Mouse (Mus musculus): ENCODE results near the gene Gns. TPM values are rescaled to one million over a fixed set of nuclear protein-coding genes. Genes with fewer than 3 reads are reported as not detected.

Gene Gns
- polyA plus RNA-seq, 1 experiment from 2014 or later, result 41.4 TPM

DNA sequence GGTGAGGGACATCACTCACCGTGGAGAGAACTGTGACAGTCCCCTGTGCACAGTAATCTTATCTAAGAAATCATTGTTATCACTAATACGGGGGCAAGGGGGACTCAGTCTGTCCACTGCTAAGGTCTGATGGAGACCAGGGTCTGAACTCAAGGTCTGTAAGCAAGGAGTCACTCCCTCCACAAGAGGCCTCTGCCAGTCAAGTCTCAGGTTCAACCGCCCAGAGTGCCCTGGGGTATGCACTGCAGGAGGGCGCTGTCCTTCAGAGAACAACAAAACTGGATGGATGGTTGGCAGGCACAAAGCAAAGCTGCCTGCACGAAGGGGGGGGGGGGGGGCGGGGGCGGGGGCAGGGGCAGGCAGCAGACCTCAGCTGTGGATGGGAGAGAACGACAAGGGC is 73.2 kb downstream of the Gns start:
- no peak for TF ChIP-seq EP300 (IDR thresholded peaks at IDR 0.05)
- TF ChIP-seq CTCF (IDR thresholded peaks at IDR 0.05), result no peak
- no peak overlapping the region for H3K9ac ChIP-seq (replicated peaks; ENCODE audit: low read depth)

DNA sequence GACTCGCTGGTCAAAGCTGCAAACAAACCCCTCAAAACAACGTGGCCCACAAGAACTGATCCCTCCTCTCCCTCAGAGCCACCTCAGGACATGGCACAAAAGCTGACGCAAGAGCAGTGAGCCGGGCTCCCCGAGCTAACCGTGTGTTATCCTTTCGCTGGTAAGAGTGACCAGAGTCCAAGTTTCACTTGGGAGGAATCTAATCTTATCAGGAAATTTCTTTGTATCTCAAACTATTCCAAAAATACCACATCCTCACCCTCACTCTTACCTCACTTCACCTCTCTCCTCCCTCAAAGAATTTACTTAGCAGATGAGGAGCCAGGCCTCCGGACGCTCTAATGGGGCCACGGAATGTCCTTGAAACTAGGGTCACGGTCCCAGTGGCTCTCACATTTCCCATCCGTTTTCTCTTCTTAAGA is 74.4 kb downstream of the Gns start:
- ATAC-seq (peak; percentile 54), DNase-seq (ENCODE audit: low spot score) (peak; percentile 43)
- H3K27ac ChIP-seq (ENCODE audit: low read length), result peak overlapping the region; percentile 44
- H3K27me3 ChIP-seq (replicated peaks; ENCODE audit: insufficient read depth, low read length), result no peaks in the 10 kb centered on the region
- no peak overlapping the region for H3K4me3 ChIP-seq (ENCODE audit: low read depth, low read length)
- no peaks in the 10 kb centered on the region for H3K36me3 ChIP-seq (ENCODE audit: insufficient read depth, low read length)
- WGBS, result 51% methylated on average over 12 of the region's 12 CpGs
- peaks cover 11% of the 10 kb centered on the region; the same call in 1 of the 2 replicates for H3K4me1 ChIP-seq (ENCODE audit: insufficient read depth, low read depth, low read length)
- H3K4me2 ChIP-seq (replicated peaks; ENCODE audit: low read depth, low read length), result no peak overlapping the region
- no peak overlapping the region for H3K9ac ChIP-seq (replicated peaks; ENCODE audit: low read depth)
- H3K9me3 ChIP-seq (ENCODE audit: low read length), result no peaks in the 10 kb centered on the region
- TF ChIP-seq EP300 (IDR thresholded peaks at IDR 0.05), result peak; percentile 70; the same call in 1 of the 2 replicates
- TF ChIP-seq CTCF (IDR thresholded peaks at IDR 0.05), result no peak

More for the DNA sequence above, 73.2 kb downstream of the Gns start:
- Histone ChIP-seq H3K9me3 (ENCODE audit: low read length) (no peaks in the 10 kb centered on the region), H3K4me2 (replicated peaks; ENCODE audit: low read depth, low read length) (no peak overlapping the region), H3K27ac (ENCODE audit: low read length) (no peak overlapping the region), H3K4me3 (ENCODE audit: low read depth, low read length) (no peak overlapping the region), H3K27me3 (replicated peaks; ENCODE audit: insufficient read depth, low read length) (no peaks in the 10 kb centered on the region), H3K36me3 (ENCODE audit: insufficient read depth, low read length) (no peaks in the 10 kb centered on the region), H3K4me1 (ENCODE audit: insufficient read depth, low read depth, low read length) (peaks cover 14% of the 10 kb centered on the region)
- DNase-seq (ENCODE audit: low spot score) (no peak), ATAC-seq (no peak)
- WGBS, result 64% methylated on average over 6 of the region's 8 CpGs

DNA sequence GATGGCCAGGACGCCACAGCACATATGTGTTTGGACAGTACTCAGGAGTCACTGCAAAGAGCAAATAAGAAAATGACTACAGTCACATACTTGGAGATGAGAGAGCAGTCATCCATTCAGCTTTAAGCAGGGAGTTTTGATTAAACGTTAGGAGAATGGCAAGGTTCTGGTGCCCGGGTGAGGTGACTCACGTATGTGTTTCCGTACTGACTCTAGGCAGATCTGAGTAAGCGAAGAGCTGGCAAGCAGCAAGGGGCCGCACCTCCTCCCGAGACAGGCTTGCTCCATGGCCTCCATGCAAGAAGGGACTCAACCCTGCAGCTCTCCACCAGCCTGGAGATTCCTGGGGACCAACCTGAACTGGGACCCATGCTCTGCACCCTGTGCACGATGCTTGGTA is 78.9 kb downstream of the Gns start:
- H3K4me2 ChIP-seq (replicated peaks; ENCODE audit: low read depth, low read length), result no peak overlapping the region
- no peak overlapping the region for H3K27ac ChIP-seq (ENCODE audit: low read length)
- H3K27me3 ChIP-seq (replicated peaks; ENCODE audit: insufficient read depth, low read length), result no peaks in the 10 kb centered on the region
- no peak overlapping the region for H3K9ac ChIP-seq (replicated peaks; ENCODE audit: low read depth)
- H3K9me3 ChIP-seq (ENCODE audit: low read length), result no peaks in the 10 kb centered on the region
- no peak for DNase-seq (ENCODE audit: low spot score)
- H3K36me3 ChIP-seq (ENCODE audit: insufficient read depth, low read length), result no peaks in the 10 kb centered on the region
- no peak for TF ChIP-seq CTCF (IDR thresholded peaks at IDR 0.05)
- no peak for TF ChIP-seq EP300 (IDR thresholded peaks at IDR 0.05)
- no peaks in the 10 kb centered on the region; the same call in 1 of the 2 replicates for H3K4me1 ChIP-seq (ENCODE audit: insufficient read depth, low read depth, low read length)
- no peak for ATAC-seq
- 74% methylated on average over 9 of the region's 9 CpGs for WGBS
- no peak overlapping the region for H3K4me3 ChIP-seq (ENCODE audit: low read depth, low read length)

DNA sequence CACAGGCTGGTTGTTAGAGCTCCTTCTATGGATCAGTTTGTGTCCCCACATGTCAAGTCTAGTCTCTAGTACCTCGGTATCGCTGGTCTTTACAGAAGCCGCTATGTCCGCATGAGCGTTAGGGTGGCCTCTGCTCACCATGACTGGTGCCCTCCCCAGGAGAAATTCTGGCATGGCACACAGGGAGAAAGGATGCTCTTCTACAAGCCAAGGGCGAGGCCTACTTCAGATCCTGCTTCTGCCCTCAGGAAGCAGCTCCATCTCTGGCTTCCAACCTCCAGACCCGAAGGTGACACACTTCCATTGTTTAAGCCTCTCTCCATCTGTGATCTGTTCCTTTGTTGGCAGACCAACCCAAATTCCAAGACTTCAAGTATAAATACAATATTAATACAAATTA is 79.3 kb downstream of the Gns start:
- no peaks in the 10 kb centered on the region for H3K9me3 ChIP-seq (ENCODE audit: low read length)
- no peak overlapping the region for H3K4me2 ChIP-seq (replicated peaks; ENCODE audit: low read depth, low read length)
- 66% methylated on average over 7 of the region's 7 CpGs for WGBS
- no peaks in the 10 kb centered on the region for H3K36me3 ChIP-seq (ENCODE audit: insufficient read depth, low read length)
- H3K27ac ChIP-seq (ENCODE audit: low read length), result no peak overlapping the region
- no peak overlapping the region for H3K4me3 ChIP-seq (ENCODE audit: low read depth, low read length)
- ATAC-seq (peak; percentile 38), DNase-seq (ENCODE audit: low spot score) (peak; percentile 44)
- no peak overlapping the region for H3K9ac ChIP-seq (replicated peaks; ENCODE audit: low read depth)
- TF ChIP-seq CTCF (IDR thresholded peaks at IDR 0.05) (peak; percentile 30), EP300 (IDR thresholded peaks at IDR 0.05) (no peak)
- H3K4me1 ChIP-seq (ENCODE audit: insufficient read depth, low read depth, low read length), result no peaks in the 10 kb centered on the region; the same call in 1 of the 2 replicates
- H3K27me3 ChIP-seq (replicated peaks; ENCODE audit: insufficient read depth, low read length), result no peaks in the 10 kb centered on the region

DNA sequence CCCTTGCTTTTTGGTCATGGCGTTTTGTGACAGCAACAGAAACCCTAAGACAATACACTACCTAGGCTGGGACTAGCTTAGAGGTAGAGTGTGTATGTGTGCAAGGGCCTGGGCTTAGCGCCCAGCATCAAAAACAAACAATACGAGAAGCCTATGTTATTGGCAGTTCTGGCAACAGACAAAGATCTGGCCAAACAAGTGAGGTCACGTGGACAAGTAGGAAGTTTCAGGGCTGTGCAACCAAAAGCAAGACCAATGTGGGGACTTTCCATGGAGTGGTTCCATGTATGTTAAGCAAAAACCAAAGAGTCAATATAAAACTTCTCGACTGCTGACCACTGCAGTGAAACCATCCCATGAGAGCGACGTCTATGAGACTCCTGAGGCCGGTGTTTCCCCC is 80.9 kb downstream of the Gns start:
- Histone ChIP-seq H3K27ac (ENCODE audit: low read length) (no peak overlapping the region), H3K27me3 (replicated peaks; ENCODE audit: insufficient read depth, low read length) (no peaks in the 10 kb centered on the region), H3K4me3 (ENCODE audit: low read depth, low read length) (no peak overlapping the region), H3K36me3 (ENCODE audit: insufficient read depth, low read length) (no peaks in the 10 kb centered on the region), H3K4me2 (replicated peaks; ENCODE audit: low read depth, low read length) (no peak overlapping the region), H3K9me3 (ENCODE audit: low read length) (no peaks in the 10 kb centered on the region), H3K9ac (replicated peaks; ENCODE audit: low read depth) (no peak overlapping the region), H3K4me1 (ENCODE audit: insufficient read depth, low read depth, low read length) (no peaks in the 10 kb centered on the region; the same call in 1 of the 2 replicates)
- WGBS, result 62% methylated on average over 8 of the region's 8 CpGs
- DNase-seq (ENCODE audit: low spot score) (no peak), ATAC-seq (peak; percentile 33; the same call in 1 of the 2 replicates)
- TF ChIP-seq CTCF (IDR thresholded peaks at IDR 0.05), result no peak
- TF ChIP-seq EP300 (IDR thresholded peaks at IDR 0.05), result no peak

Other genes with a start within 250 kb of the Gns start
- gene Tbc1d30, start 13.8 kb upstream of the Gns start, polyA plus RNA-seq (2015; fragmentation: Nextera tagmentation; extraction: Ambion mirVana), result 4.2 and 4.4 TPM in 2 replicates
- 22.9 and 26.4 TPM in 2 replicates for gene Rassf3, start 111.3 kb downstream of the Gns start, polyA plus RNA-seq (2015; fragmentation: Nextera tagmentation; extraction: Ambion mirVana)
- gene Tbk1, start 221.7 kb downstream of the Gns start, polyA plus RNA-seq (2015; fragmentation: Nextera tagmentation; extraction: Ambion mirVana), result 25.9 and 28.0 TPM in 2 replicates

All from lung, postnatal 0 days (tissue).